Mouse (Mus musculus) spleen, adult 12 weeks (tissue): ENCODE results near the gene Fam185a.

Experiments
- DNase-seq: peaks from one replicate; pipeline ENCODE4 v3.0.0; 2022; ENCODE audit warnings: low spot score

Fam185a gene

GRCm38 (mm10) chr5:21493294-21493999 lies 68.7 kb downstream of the Fam185a start:
- DNase-seq = no peak

GRCm38 (mm10) chr5:21494781-21495180 lies 70.0 kb downstream of the Fam185a start:
- DNase-seq = no peak

- no peak for DNase-seq
These were observed 71.6 kb downstream of the Fam185a start for GRCm38 (mm10) chr5:21496321-21496720.

- no peak for DNase-seq
These were observed 72.1 kb downstream of the Fam185a start for GRCm38 (mm10) chr5:21496881-21497280.

- no peak for DNase-seq
These were observed 73.7 kb downstream of the Fam185a start for GRCm38 (mm10) chr5:21498490-21498889.

- no peak for DNase-seq
These were observed 74.2 kb downstream of the Fam185a start for GRCm38 (mm10) chr5:21498925-21499324.

GRCm38 (mm10) chr5:21500133-21500532 lies 75.4 kb downstream of the Fam185a start:
- DNase-seq = no peak

GRCm38 (mm10) chr5:21500941-21501340 lies 76.2 kb downstream of the Fam185a start:
- DNase-seq = no peak

- no peak for DNase-seq
These were observed 78.3 kb downstream of the Fam185a start for GRCm38 (mm10) chr5:21502936-21503610.

- no peak for DNase-seq
These were observed 80.4 kb downstream of the Fam185a start for GRCm38 (mm10) chr5:21505159-21505558.

GRCm38 (mm10) chr5:21506887-21507286 lies 82.1 kb downstream of the Fam185a start:
- DNase-seq = no peak

- no peak for DNase-seq
These were observed 85.0 kb downstream of the Fam185a start for GRCm38 (mm10) chr5:21509801-21510200.

GRCm38 (mm10) chr5:21513363-21513762 lies 88.6 kb downstream of the Fam185a start:
- DNase-seq = no peak

GRCm38 (mm10) chr5:21517562-21517961 lies 92.8 kb downstream of the Fam185a start:
- DNase-seq = peak; percentile 5

GRCm38 (mm10) chr5:21518207-21518606 lies 93.4 kb downstream of the Fam185a start:
- DNase-seq = no peak

GRCm38 (mm10) chr5:21519166-21519565 lies 94.4 kb downstream of the Fam185a start:
- no peak for DNase-seq

GRCm38 (mm10) chr5:21526835-21527485 lies 102.2 kb downstream of the Fam185a start:
- no peak for DNase-seq

GRCm38 (mm10) chr5:21527488-21527911 lies 102.7 kb downstream of the Fam185a start:
- DNase-seq = no peak

- no peak for DNase-seq
These were observed 103.5 kb downstream of the Fam185a start for GRCm38 (mm10) chr5:21528068-21528842.

- no peak for DNase-seq
These were observed 104.5 kb downstream of the Fam185a start for GRCm38 (mm10) chr5:21529110-21529720.
